Mouse (Mus musculus) thymus, postnatal 14 days (tissue): ENCODE results near the gene Mpg.

Experiments
- DNase-seq: peaks from one replicate; pipeline ENCODE4 v3.0.0; 2021

Mpg gene

GRCm38 (mm10) chr11:32265117-32265738 lies 38.9 kb downstream of the Mpg start:
- no peak for DNase-seq

- DNase-seq = peak; percentile 10
These were observed 39.9 kb downstream of the Mpg start for GRCm38 (mm10) chr11:32266194-32266593.

- no peak for DNase-seq
These were observed 40.5 kb downstream of the Mpg start for GRCm38 (mm10) chr11:32266776-32267175.

- DNase-seq = peak; percentile 98
These were observed 41.0 kb downstream of the Mpg start, which contains the start of gene Nprl3 for GRCm38 (mm10) chr11:32267188-32267884. TSS of gene Nprl3 (minus strand) at chr11:32267707.

GRCm38 (mm10) chr11:32267964-32268363 lies 41.7 kb downstream of the Mpg start:
- peak; percentile 26 for DNase-seq

- DNase-seq = no peak
These were observed 42.6 kb downstream of the Mpg start for GRCm38 (mm10) chr11:32268952-32269351.

- DNase-seq = no peak
These were observed 44.9 kb downstream of the Mpg start for GRCm38 (mm10) chr11:32271178-32271577.

GRCm38 (mm10) chr11:32276347-32276746 lies 50.0 kb downstream of the Mpg start, which contains the start of gene Hba-x:
TSS of gene Hba-x (plus strand) at chr11:32276400.
- DNase-seq = no peak

GRCm38 (mm10) chr11:32277736-32278457 lies 51.6 kb downstream of the Mpg start:
- no peak for DNase-seq

- no peak for DNase-seq
These were observed 52.2 kb downstream of the Mpg start for GRCm38 (mm10) chr11:32278458-32278957.

GRCm38 (mm10) chr11:32280646-32281045 lies 54.3 kb downstream of the Mpg start:
- DNase-seq = no peak

- no peak for DNase-seq
These were observed 55.3 kb downstream of the Mpg start for GRCm38 (mm10) chr11:32281416-32282144.
